Comparison of ENCODE assay signal across 9 mouse cellular contexts in the genomic region with DNA sequence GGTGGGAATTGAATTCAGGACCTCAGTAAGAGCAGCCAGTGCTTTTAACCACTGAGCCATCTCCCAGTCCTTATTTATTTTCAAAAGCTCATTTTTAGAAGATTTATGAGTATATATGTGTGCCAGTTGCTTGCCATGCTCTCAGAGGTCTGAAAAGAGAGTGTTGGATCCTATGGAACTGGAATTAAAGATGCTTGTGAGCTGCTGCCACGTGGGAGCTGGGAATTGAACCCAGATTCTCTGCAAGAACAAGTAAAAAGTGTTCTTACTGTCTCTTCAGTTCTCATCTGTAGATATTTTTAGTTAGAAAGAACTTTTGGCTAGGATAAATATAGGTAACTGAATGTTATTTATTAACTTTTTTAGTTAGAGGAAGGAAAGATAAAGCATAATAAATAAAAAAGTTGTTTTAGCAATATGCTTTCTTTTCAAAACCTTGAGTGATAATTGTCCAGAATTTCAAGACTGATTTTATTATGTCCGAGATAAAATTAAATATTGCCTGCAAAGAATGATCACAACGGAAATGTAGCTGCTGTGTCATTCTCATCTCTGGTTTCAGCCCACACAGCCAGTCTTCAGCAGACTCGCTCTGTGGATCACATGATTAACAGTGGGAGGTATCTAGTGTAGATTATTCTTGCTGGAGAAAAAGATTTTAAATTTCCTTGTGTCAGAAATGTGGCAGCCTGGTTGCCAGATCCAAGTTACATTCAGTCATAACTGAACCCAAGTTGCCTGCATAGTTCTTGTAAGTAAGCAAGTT. TPM values are rescaled to one million over a fixed set of nuclear protein-coding genes. Genes with fewer than 3 reads are reported as not detected.
DNase-seq lines count a peak whose midpoint lies in the region; ATAC-seq and TF ChIP-seq lines count a peak whose summit lies in the region.
"Had no signal": no experiment of that assay in that cellular context is flagged by ENCODE, and none has a peak within 500 bp of the region (broad histone marks: within the 10 kb centered on the region; RNA-seq: fewer than 3 reads in every experiment).

No protein-coding gene starts in this region.

- H3K27me3 ChIP-seq in kidney, adult 2 months (replicated peaks; ENCODE audit: control insufficient read depth, insufficient read depth, low read length) = no peaks in the 10 kb centered on the region
- no peaks in the 10 kb centered on the region for H3K27me3 ChIP-seq in C2C12 (ENCODE audit: control insufficient read depth, insufficient read depth, insufficient read length)
- no peaks in the 10 kb centered on the region for H3K27me3 ChIP-seq in G1E (ENCODE audit: insufficient read depth, low read length)

- no peak for TF ChIP-seq CTCF in kidney, adult 2 months (conservative IDR thresholded peaks at IDR 0.05; ENCODE audit: insufficient read depth, insufficient read length, low read depth, low read length)
- TF ChIP-seq CTCF in C2C12 (IDR thresholded peaks at IDR 0.05; ENCODE audit: control insufficient read depth, insufficient read depth, insufficient read length) (no peak), G1E (IDR thresholded peaks at IDR 0.05; ENCODE audit: low read depth, low read length) (no peak)

- peak overlapping the region; percentile 15 for H3ac ChIP-seq in C2C12 (ENCODE audit: control insufficient read depth, insufficient read length, low read depth)

- H3K36me3 ChIP-seq in kidney, adult 2 months (ENCODE audit: control insufficient read depth, insufficient read depth, low read length) = no peaks in the 10 kb centered on the region
- H3K36me3 ChIP-seq in C2C12 (ENCODE audit: control insufficient read depth, insufficient read depth) (peaks cover 5% of the 10 kb centered on the region), G1E (replicated peaks) (no peaks in the 10 kb centered on the region)

- TF ChIP-seq POLR2A in kidney, adult 2 months (IDR thresholded peaks at IDR 0.05; ENCODE audit: low read depth, low read length) = no peak

- H3K9me3 ChIP-seq in G1E (replicated peaks) = no peaks in the 10 kb centered on the region

- H3K27ac ChIP-seq in kidney, adult 2 months (ENCODE audit: insufficient read depth, low read depth, low read length) = no peak overlapping the region

- H3K79me3 ChIP-seq in C2C12 (ENCODE audit: low read depth) = peaks cover 77% of the 10 kb centered on the region

- peaks cover 95% of the 10 kb centered on the region for H3K79me2 ChIP-seq in C2C12 (ENCODE audit: control insufficient read depth, insufficient read depth)

- peak; percentile 93 for ATAC-seq in G1E (ENCODE audit: extremely low read depth, insufficient number of reproducible peaks, low FRiP score, poor library complexity, severe bottlenecking)

- peak; percentile 23 for DNase-seq in kidney, adult 2 months
- no peak for DNase-seq in kidney, postnatal 36 days
- DNase-seq in G1E (ENCODE audit: low spot score) = peak; percentile 58
- peak; percentile 23 for DNase-seq in induced T-regulatory cell, adult 2 months (ENCODE audit: low read depth)
- DNase-seq in urinary bladder, postnatal 36 days (ENCODE audit: low spot score in 2 of 2) = no peak
- no peak for DNase-seq in ovary, adult 18-20 months (ENCODE audit: low spot score)
- DNase-seq: gastrocnemius, postnatal 36 days; thymus, postnatal 25 days had no signal

- no peak overlapping the region for H3K4me3 ChIP-seq in kidney, adult 2 months (ENCODE audit: insufficient read depth, low read depth, low read length)
- H3K4me3 ChIP-seq in C2C12 (ENCODE audit: insufficient read depth, poor library complexity, severe bottlenecking) = no peak overlapping the region
- no peak overlapping the region for H3K4me3 ChIP-seq in G1E (ENCODE audit: low read depth, low read length)

- peaks cover 12% of the 10 kb centered on the region; the same call in 1 of the 2 replicates for H3K4me1 ChIP-seq in kidney, adult 2 months (ENCODE audit: control insufficient read depth, insufficient read depth, low read length)
- H3K4me1 ChIP-seq in G1E (ENCODE audit: insufficient read depth, low read depth, low read length) = peaks cover 27% of the 10 kb centered on the region

- WGBS in kidney, adult 2 months = 19% methylated on average over 4 of the region's 4 CpGs

TF ChIP-seq in C2C12, 6 proteins besides CTCF, POLR2A, EP300 and RAD21:
- TF ChIP-seq MAX (IDR thresholded peaks at IDR 0.05) (no peak), USF1 (IDR thresholded peaks at IDR 0.05; ENCODE audit: low read depth) (peak; percentile 81), MYOD1 (IDR thresholded peaks at IDR 0.05; ENCODE audit: control insufficient read depth, insufficient read length, low read depth) (no peak), FOSL1 (IDR thresholded peaks at IDR 0.05; ENCODE audit: insufficient read depth, low read length, poor library complexity, severe bottlenecking) (no peak), CEBPB (IDR thresholded peaks at IDR 0.05; ENCODE audit: low read depth) (no peak), MYOG (IDR thresholded peaks at IDR 0.05; ENCODE audit: control insufficient read depth, extremely low read depth, insufficient read length) (no peak)

RNA-seq across cellular contexts. Expression of a gene that starts 37.3 kb away (rescaled TPM):
- 99.0 and 107 TPM in 2 replicates for polyA plus RNA-seq in kidney, adult 2 months (2012; rRNA removed)
- polyA plus RNA-seq in C2C12 (2012; fragmentation: generic; extraction: Trizol) = 135 TPM
- total RNA-seq in G1E (2014; fragmentation: Nextera tagmentation) = 46.8 and 47.5 TPM in 2 replicates
- 27.2 and 28.3 TPM in 2 replicates for total RNA-seq in G1E (2017)
- polyA plus RNA-seq in G1E (2012) = 64.3 and 69.3 TPM in 2 replicates

Comparison
In these comparisons a context has a peak if more than half of its experiments do, and no peak if none do; other contexts are left out.
1. DNase-seq: peak in kidney, adult 2 months (single experiment), G1E (single experiment) and induced T-regulatory cell, adult 2 months (single experiment); none in kidney, postnatal 36 days (0 of 2), urinary bladder, postnatal 36 days (0 of 2) and ovary, adult 18-20 months (single experiment).